ENCODE assay signal across 4 mouse cellular contexts in the genomic region with DNA sequence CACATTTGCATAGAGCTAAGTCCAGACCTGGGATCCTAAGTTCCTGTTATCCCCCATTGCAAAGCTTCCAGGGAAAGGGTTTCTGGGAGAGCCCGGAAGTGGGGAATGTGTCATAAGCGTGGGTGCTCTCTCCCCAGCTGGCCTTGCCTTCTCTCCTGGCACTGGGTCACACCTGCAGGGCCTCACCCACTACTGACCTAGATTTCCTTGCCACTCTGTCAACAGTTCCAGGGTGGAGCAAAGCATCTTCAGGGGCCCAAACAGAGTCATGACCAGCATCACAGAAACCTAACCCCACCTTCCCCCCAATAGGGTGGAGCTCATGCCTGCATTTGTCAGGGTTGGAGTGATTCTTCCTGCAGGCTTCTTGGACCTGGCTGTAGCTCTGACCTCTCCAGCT.
DNase-seq lines count a peak whose midpoint lies in the region; ATAC-seq lines count a peak whose summit lies in the region.
"Not testable (repeated sequence)": the region's sequence is repeated elsewhere in the genome, so short reads cannot be mapped to it uniquely, and the experiment has no call there.

No protein-coding gene starts in this region.

- H3K9ac ChIP-seq in intestine, embryonic 15.5 days; stomach, embryonic 14.5 days (replicated peaks; ENCODE audit: low read depth, low read length); stomach, embryonic 16.5 days (ENCODE audit: low read length): not testable (repeated sequence)

- H3K27ac ChIP-seq in intestine, embryonic 15.5 days; stomach, embryonic 14.5 days (ENCODE audit: low read length); stomach, embryonic 16.5 days (ENCODE audit: low read length): not testable (repeated sequence)

- H3K4me3 ChIP-seq in intestine, embryonic 15.5 days (replicated peaks); stomach, embryonic 14.5 days (ENCODE audit: low read depth, low read length); stomach, embryonic 16.5 days (replicated peaks; ENCODE audit: low read length): not testable (repeated sequence)

- H3K4me2 ChIP-seq in intestine, embryonic 15.5 days (replicated peaks); stomach, embryonic 14.5 days (replicated peaks; ENCODE audit: low read depth, low read length); stomach, embryonic 16.5 days (ENCODE audit: low read depth, low read length): not testable (repeated sequence)

- not testable (repeated sequence) for H3K36me3 ChIP-seq in intestine, embryonic 15.5 days; stomach, embryonic 14.5 days (ENCODE audit: control insufficient read depth, insufficient read depth, low read length); stomach, embryonic 16.5 days (ENCODE audit: control insufficient read depth, insufficient read depth, low read length)

- not testable (repeated sequence) for H3K9me3 ChIP-seq in intestine, embryonic 15.5 days; stomach, embryonic 14.5 days (ENCODE audit: control insufficient read depth, low read depth, low read length); stomach, embryonic 16.5 days (replicated peaks; ENCODE audit: control insufficient read depth, low read length)

- H3K27me3 ChIP-seq in intestine, embryonic 15.5 days (replicated peaks); stomach, embryonic 14.5 days (ENCODE audit: control insufficient read depth, insufficient read depth, low read length); stomach, embryonic 16.5 days (ENCODE audit: control insufficient read depth, insufficient read depth, low read length): not testable (repeated sequence)

- DNase-seq in heart, adult 11 months, result peak; percentile 79

- H3K4me1 ChIP-seq in intestine, embryonic 15.5 days (replicated peaks); stomach, embryonic 14.5 days (ENCODE audit: control insufficient read depth, insufficient read depth, low read length); stomach, embryonic 16.5 days (ENCODE audit: control insufficient read depth, insufficient read depth, low read length): not testable (repeated sequence)

- WGBS in intestine, embryonic 15.5 days, result 89% methylated on average over 2 of the region's 2 CpGs
- WGBS in stomach, embryonic 14.5 days, result 85% methylated on average over 2 of the region's 2 CpGs
- whole genome bisulfite sequencing in stomach, embryonic 16.5 days, result 65% methylated on average over 2 of the region's 2 CpGs

- ATAC-seq in intestine, embryonic 15.5 days, result peak; percentile 31; the same call in 1 of the 2 replicates
- peak; percentile 42; the same call in 1 of the 2 replicates for ATAC-seq in stomach, embryonic 14.5 days (ENCODE audit: insufficient number of reproducible peaks, insufficient read depth, low FRiP score, low read depth)
- ATAC-seq in stomach, embryonic 16.5 days (ENCODE audit: insufficient read depth, low FRiP score), result peak; percentile 63; the same call in 1 of the 2 replicates
